Mouse (Mus musculus) kidney, embryonic 16.5 days (tissue): ENCODE results near the gene Gm6205. TPM values are rescaled to one million over a fixed set of nuclear protein-coding genes. Genes with fewer than 3 reads are reported as not detected.
"Not testable (repeated sequence)": the region's sequence is repeated elsewhere in the genome, so short reads cannot be mapped to it uniquely, and the experiment has no call there.

ENCODE experiments used
- ATAC-seq: fragments of 200-750 bp; cut with Nextera tagmentation; 2 replicates; pipeline ENCODE4 v1.8.0; 2017; ENCODE audit warnings: moderate TSS enrichment; ENCODE audit not compliant: low FRiP score, low TSS enrichment
- H3K27ac ChIP-seq: fragments of 300-500 bp; sonication (generic); 2 replicates; pipeline ENCODE4 v1.5.1; 2014; ENCODE audit warnings: low read length
- H3K27me3 ChIP-seq: fragments of 300-500 bp; sonication (generic); 2 replicates; pipeline ENCODE4 v1.6.1; 2014; ENCODE audit warnings: low read length, control low read depth, mixed read lengths; ENCODE audit not compliant: insufficient read depth
- H3K36me3 ChIP-seq: fragments of 300-500 bp; sonication (generic); 2 replicates; pipeline ENCODE4 v1.6.1; 2014; ENCODE audit warnings: low read length, control low read depth, mixed read lengths; ENCODE audit not compliant: insufficient read depth
- H3K4me1 ChIP-seq: fragments of 300-500 bp; sonication (generic); 2 replicates; pipeline ENCODE4 v1.6.1; 2014; ENCODE audit warnings: low read length, control low read depth, mixed read lengths; ENCODE audit not compliant: insufficient read depth
- H3K4me2 ChIP-seq: fragments of 300-500 bp; sonication (generic); replicated peaks from 2 replicates; pipeline ENCODE4 v1.6.1; 2014; ENCODE audit warnings: low read depth, low read length
- H3K4me3 ChIP-seq: fragments of 300-500 bp; sonication (generic); 2 replicates; pipeline ENCODE4 v1.5.1; 2014; ENCODE audit warnings: mild to moderate bottlenecking, low read length
- H3K9ac ChIP-seq: fragments of 300-500 bp; sonication (generic); replicated peaks from 2 replicates; pipeline ENCODE4 v1.6.1; 2014; ENCODE audit warnings: low read length
- H3K9me3 ChIP-seq: fragments of 300-500 bp; sonication (generic); 2 replicates; pipeline ENCODE4 v1.6.1; 2016; ENCODE audit warnings: low read length, control low read depth
- WGBS: fragments of 180-500 bp; shearing (Covaris S2); extraction: QIAGEN DNeasy Blood & Tissue Kit; methylation state at CpG from one replicate; pipeline ENCODE4 v1.1.7; 2014; 5-methylcytosine and 5-hydroxymethylcytosine counted together
- polyA plus RNA-seq: library from polyadenylated mRNA; unstranded; fragments of >200 nt; fragmentation: Nextera tagmentation; extraction: Ambion mirVana; gene quantifications from 2 replicates; pipeline ENCODE4 v1.2.1, GENCODE M21; 2015

Gm6205 gene
- not detected in 2 replicates for polyA plus RNA-seq

GRCm38 (mm10) chr5:94648082-94648481, at the start of gene Gm6205:
Gene Gm6205, plus strand, starts transcription at chr5:94648382.
- H3K27me3 ChIP-seq, ATAC-seq, H3K36me3 ChIP-seq, H3K27ac ChIP-seq, H3K9ac ChIP-seq, H3K4me3 ChIP-seq, H3K4me1 ChIP-seq, H3K9me3 ChIP-seq, H3K4me2 ChIP-seq: not testable (repeated sequence)
- no CpG with 5 or more reads among the region's 2 CpGs for WGBS

DNA sequence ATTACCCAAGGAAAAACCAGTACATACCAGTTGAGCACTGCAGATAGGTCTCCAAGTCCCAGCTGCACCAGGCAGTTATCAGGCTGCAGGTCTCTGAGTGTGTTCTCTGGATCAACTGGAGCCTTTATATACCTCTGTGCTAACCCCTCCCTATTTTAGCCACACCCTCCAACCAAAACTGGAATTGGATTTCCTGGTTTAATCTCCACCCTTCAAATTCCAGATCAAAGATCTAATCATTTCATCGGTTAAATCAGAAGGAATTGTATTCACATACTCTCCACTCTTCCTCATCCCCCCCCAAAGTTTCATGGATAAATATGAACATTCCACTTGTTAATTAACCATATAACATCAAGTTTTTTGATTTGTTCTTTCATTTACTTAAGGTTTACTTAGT, 31.9 kb upstream of the Gm6205 start, which contains the start of gene Gm3147:
TSS of gene Gm3147 (minus strand) at position 101 of the 400 bp plus-strand sequence.
- H3K27ac ChIP-seq, H3K4me1 ChIP-seq, H3K27me3 ChIP-seq, H3K4me2 ChIP-seq, H3K9me3 ChIP-seq, H3K9ac ChIP-seq, ATAC-seq, H3K4me3 ChIP-seq, H3K36me3 ChIP-seq: not testable (repeated sequence)
- no CpG with 5 or more reads among the region's 1 CpGs for WGBS

DNA sequence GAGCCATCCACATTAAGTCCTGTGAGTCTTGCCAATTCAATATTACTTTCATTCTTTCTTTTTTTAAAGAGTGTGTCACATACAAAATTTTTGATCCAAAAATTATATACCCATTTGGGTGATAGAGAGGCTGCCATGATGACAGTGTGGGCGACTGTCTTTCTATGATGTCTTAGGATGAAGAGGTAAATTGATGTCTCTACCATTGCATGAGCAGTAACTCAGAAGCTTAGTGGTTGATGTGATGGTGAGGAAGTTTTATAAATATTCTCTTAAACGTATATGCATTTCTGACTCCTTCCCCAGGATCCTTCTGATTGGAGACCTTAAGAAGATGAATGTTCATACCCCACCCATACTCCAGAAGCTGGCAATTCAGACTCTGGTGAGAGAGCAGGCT, 24.5 kb upstream of the Gm6205 start, which contains the start of gene Gm6509:
TSS of gene Gm6509 (plus strand) at position 301 of the 400 bp plus-strand sequence.
- ATAC-seq, H3K4me3 ChIP-seq, H3K27me3 ChIP-seq, H3K4me1 ChIP-seq, H3K9me3 ChIP-seq, H3K27ac ChIP-seq, H3K4me2 ChIP-seq, H3K36me3 ChIP-seq, H3K9ac ChIP-seq: not testable (repeated sequence)
- WGBS, result no CpG with 5 or more reads among the region's 2 CpGs

Other genes with a start within 250 kb of the Gm6205 start
- gene Gm7682, start 202.6 kb upstream of the Gm6205 start, polyA plus RNA-seq, result not detected in 2 replicates
- not detected in 2 replicates for gene Gm3139, start 122.1 kb upstream of the Gm6205 start, polyA plus RNA-seq
- not detected in 2 replicates for gene Gm3147, start 32.0 kb upstream of the Gm6205 start, polyA plus RNA-seq
- not detected in 2 replicates for gene Gm6509, start 24.4 kb upstream of the Gm6205 start, polyA plus RNA-seq
- not detected in 2 replicates for gene Gm3183, start 217.1 kb downstream of the Gm6205 start, polyA plus RNA-seq